Mouse (Mus musculus) neutrophil, adult 59 days (primary cell): ENCODE data around the gene Comtd1. TPM values are rescaled to one million over a fixed set of nuclear protein-coding genes. Genes with fewer than 3 reads are reported as not detected.

Experiments used
- total RNA-seq, 2 experiments: library from RNA; stranded (reverse); gene quantifications; 1 replicate in 1 of 2; 2 replicates in 1 of 2; pipeline ENCODE4 v1.2.4; 2023

Comtd1 gene
- 10 to 100 TPM; 32.5 to 37.4 TPM for total RNA-seq

DNA sequence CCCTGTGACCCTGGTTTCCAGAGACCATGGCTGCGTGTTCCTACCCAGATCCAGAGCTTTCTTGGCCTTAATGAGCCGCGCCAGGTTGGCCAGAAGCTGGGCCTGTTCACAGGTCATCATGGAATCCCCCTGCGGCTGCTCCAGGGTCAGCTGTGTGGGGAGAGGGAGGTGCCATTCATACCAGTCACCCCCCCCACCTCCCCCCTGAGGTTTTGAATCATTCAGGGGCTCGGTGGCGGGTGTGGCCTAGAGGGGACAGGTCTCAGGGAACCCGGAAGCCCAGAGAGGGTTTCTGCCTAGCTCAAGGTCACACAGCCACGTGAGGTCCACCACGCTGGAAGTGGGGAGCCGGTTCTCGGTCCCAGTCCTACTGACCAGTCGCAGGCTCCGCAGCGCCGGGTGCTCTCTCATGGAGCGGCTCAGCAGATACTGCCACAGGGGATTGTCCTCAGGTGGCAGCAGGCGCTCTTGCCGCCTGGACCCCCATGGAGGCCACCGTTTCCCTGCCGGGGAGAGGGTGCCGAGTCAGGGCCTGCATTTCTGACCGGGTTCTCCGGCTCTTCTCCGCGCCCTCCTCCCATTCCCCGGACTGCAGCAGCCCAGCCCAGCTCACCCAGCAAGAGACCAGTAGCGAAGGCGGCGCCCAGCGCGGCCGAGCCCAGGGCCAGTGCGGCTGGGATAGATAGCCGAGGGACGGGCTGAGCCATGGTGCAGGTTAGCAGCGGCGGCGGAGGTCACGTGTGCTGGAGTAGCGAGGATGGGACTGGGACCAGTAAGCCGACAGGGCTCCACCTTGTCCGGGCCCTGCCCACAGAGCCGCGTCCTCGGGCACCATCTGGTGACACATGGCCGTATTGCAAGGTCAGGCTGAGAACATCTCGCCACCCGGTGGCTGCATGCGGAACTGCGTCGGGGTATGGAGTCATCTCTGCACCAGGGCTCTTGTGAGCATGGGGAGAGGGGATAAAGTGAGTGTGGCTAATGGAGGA lies at the start of gene Comtd1:
Comtd1 (minus strand) TSS at position 812 of the 989 bp plus-strand sequence.

DNA sequence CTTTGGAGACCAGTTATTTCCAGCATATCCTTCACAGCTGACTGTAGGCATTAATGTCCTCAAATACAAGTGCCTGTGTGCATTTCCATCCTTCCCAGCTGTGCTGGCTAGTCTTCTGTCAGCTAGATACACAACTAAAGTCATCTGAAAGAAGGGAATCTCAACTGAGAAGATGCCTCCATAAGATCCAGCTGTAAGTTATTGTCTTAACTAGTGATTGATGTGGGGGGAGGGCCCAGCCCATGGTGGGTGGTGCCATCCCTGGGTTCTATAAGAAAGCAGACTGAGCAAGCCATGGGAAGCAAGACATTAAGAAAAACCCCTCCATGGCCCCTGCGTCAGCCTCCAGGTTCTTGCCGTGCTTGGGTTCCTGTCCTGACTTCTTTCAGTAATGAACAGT lies 23.8 kb downstream of the Comtd1 start, which contains the start of gene Vdac2:
Vdac2 (plus strand) TSS at position 301 of the 400 bp plus-strand sequence.

Other genes starting within 250 kb of the Comtd1 start
- not detected for gene Dupd1, start 134.4 kb downstream of the Comtd1 start, total RNA-seq
- gene Samd8, start 98.4 kb downstream of the Comtd1 start, total RNA-seq, result 10 to 100 TPM; 44.6 to 44.9 TPM
- not detected for gene Dusp13, start 97.8 kb downstream of the Comtd1 start, total RNA-seq
- gene Vdac2, start 23.7 kb downstream of the Comtd1 start, total RNA-seq, result 100 to 1,000 TPM; 165 to 196 TPM
- gene Zfp503, start 140.6 kb upstream of the Comtd1 start, total RNA-seq, result 1 to 10 TPM; 2.0 to 3.2 TPM
- 10 to 100 TPM; 15.8 to 15.9 TPM for gene Lrmda, start 170.7 kb upstream of the Comtd1 start, total RNA-seq